Mouse (Mus musculus) adrenal gland, postnatal 36 days (tissue): ENCODE results near the gene B230219D22Rik. TPM values are rescaled to one million over a fixed set of nuclear protein-coding genes. Genes with fewer than 3 reads are reported as not detected.

Source experiments
- DNase-seq, 2 experiments: peaks; one replicate each; pipeline ENCODE4 v3.0.0; 2021; ENCODE audit warnings: mixed read lengths in 1 of 2
- total RNA-seq, 2 experiments: library from RNA; stranded (reverse); gene quantifications; 2 replicates each; pipeline ENCODE4 v1.2.3; 2021

The B230219D22Rik gene
- total RNA-seq, 2 experiments from 2014 or later, result 63.5 to 65.7 TPM

DNA sequence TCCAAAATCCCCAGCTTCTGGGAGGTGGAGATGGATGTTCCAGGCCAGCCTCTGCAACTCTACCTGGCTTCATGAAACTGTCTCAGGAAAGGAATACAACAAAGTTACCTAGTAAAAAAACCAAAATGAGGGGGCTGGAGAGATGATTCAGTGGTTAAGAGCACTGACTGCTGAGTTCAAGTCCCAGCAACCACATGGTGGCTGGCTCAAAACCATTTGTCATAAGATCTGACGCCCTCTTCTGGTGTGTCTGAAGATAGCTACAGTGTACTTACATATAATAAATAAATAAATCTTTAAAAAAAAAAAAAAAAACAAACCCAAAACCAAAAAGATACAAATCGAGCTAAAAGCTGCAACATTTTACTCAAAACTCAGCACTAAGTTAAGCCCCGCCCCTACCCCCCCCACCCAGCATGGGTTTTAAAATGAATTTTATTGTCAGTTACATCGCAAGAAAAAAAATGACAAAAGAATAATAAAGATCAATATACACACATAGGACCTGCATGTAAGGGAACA is 33.7 kb downstream of the B230219D22Rik start:
- no peak for DNase-seq

DNA sequence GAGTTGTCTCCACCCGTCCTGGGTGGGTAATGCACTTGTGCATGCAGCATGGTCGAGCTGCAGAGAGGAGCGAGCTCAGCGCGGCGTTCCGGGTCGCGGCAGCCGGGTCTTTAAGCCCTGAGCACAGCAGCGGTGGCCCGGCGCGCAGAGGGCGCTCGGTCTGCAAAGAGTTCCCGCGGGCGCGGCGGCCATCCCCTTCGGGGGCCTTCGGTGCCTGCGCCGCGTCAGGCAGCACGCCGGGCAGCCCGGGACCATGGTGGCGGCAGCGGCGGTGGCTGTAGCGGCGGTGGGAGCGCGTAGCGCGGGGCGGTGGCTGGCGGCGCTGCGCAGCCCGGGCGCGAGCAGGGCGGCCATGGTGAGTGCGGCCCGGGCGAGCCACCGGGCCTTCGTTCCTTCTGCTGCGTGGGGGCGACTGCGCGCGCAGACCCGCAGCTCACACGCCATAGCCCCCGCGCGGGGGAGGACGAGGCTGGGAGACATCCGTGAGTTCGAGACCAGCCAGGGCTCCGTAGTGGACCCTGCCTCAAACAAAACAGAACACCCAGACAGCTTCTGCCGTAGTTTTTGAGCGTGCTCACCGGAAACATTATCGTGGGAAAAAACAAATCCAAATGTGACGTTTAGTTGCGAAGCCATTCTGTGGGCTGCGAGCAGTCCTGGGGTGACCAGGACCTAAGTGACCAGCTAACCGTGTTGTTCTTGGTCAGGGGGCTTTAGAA is 34.4 kb downstream of the B230219D22Rik start, which contains the start of gene Pcbd2:
TSS of gene Pcbd2 (plus strand) at position 249 of the 719 bp plus-strand sequence.
- DNase-seq, result peak; percentile 92 to 95

DNA sequence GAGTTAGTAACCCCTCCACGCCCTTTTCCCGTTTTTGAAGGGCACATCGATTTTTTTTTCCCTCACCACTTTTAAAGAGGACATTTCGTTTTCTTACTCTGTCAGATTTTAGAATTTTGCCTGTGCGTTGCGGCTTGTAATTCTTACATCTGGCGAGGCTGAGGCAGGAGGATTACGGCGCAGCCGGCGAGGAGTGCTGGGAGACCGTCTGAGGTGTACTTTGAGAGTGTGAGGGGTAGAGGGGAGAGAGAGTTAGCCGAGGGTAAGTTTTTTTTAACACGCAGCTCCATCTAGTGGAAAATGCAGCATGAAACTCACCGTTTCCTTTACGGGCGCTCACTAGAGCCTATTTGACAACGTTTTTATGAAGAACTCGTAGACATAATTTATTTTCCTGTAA is 34.9 kb downstream of the B230219D22Rik start:
- DNase-seq, result peak; percentile 59 to 74

DNA sequence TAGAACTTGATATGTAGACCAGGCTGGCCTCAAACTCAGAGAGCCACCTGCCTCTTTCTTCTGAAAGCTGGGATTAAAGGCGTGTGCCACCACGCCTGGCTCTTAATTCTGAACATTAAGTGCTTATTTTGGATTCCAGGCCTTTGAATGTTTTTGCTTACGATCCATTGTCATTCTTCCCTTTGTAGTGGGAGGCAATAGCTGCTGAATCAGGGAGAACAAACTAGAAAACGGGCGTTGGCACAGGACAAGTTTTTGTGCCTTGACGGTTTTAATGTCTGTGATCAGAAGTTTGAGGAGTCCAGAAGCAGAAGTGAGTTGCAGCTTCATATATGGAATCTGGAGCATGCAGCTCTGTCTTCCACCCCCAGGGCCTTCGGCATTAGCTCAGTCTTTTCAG is 37.8 kb downstream of the B230219D22Rik start:
- DNase-seq, result no peak

DNA sequence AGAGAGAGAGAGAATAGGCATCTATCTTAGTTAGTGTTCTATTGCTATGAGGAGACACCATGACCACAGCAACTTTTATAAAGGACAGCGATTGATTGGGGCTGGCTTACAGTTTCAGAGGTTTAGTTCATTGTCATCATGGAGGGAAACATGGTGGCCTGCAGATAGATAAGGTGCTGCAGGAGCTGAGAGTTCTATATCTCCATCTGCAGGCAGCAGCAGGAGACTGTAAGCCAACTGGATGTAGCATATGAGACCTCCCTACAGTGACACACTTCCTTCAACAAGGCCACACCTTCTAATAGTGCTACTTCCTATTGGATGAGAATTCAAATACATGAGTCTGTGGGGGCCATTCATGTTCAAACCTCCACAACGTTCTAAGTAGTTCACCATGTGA is 39.2 kb downstream of the B230219D22Rik start:
- DNase-seq, result no peak

DNA sequence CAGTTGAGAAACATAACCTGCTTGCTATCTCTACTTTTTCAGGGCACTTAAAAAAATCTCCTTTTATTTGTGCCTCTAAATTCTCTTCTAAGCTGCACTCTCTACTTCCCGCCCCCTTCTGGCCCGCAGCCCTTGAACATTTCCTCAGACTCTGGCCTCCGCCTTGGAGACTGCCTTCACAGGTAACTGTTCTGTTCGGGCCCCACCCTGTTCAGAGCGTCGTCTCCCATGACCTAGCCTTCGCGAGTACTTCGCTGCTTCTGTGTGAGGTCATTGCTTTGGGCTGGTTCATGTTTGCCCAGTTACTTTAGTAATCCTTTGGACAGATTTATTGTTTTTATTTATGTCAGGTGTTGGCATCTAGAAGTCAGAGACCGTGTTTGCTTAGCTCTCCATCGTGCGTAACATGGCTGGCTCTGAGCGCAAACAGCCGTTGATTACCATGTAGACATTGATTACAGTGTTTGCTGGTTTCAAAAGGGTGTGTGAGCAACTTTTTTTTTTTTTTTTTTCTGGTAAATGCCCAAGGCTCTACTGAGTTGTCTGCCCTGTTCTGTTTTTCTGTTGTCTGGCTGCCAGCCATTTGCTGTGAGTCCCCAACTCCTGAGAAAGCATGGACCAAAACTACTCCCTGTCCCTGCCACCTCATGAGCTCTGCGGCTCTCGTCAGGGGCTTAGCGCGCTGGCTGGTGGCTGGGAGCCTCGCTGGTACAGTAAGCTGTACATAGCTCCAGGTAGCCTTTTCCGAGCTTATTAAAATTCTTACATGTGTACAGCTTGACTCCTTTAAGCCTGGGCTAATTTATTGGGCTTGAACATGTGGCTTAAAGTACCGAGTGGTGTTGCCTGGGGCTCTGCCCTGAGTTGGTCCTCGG is 40.9 kb downstream of the B230219D22Rik start:
- no peak for DNase-seq

DNA sequence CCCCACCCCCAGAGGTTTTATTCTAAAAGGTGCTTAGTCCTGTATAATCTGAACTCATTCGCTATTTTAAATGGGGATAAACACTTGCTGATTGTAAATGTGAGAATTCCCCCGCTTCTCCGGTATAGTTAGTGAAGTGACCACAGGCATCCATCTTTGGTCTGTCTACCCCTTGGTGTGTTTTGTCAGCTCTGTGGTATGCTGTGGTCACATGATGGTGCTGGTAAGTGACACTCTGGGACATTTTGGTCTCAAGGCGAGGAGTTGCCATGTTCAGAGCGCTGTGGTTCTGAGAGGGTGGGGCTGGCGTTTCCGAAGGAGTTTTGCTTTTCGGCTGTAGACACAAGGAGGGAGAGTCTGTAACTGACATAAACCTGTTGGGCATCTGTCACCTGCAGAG is 45.0 kb downstream of the B230219D22Rik start:
- DNase-seq, result no peak

DNA sequence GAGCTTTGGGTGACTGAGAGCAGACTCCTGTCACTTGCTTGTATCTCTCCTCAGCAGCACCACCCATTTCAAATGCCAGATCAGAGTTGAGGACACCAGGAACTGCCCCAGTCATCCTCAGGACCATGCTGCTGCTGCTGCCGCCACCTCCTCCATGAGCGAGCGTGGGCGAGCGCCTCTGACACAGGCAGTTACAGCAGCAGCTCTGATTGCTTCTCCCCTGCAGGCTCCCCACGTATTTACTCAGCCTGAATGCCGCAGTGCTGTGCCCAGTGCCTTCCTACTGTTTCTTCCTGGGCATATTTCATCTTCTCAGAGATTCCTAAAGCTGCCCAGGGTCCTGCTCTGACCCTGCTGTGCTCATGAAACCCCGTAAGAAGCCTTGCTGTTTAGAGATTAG is 49.4 kb downstream of the B230219D22Rik start:
- no peak for DNase-seq

Other genes with a start within 250 kb of the B230219D22Rik start
- gene Grk6, start 248.1 kb upstream of the B230219D22Rik start, total RNA-seq, result 10 to 100 TPM; 34.5 to 49.4 TPM
- 1 to 10 TPM; 1.9 to 3.3 TPM for gene Prr7, start 228.9 kb upstream of the B230219D22Rik start, total RNA-seq
- gene Dbn1, start 205.0 kb upstream of the B230219D22Rik start, total RNA-seq, result 10 to 100 TPM; 16.0 to 18.0 TPM
- 10 to 100 TPM; 15.2 to 23.9 TPM for gene Pdlim7, start 179.4 kb upstream of the B230219D22Rik start, total RNA-seq
- gene Dok3, start 163.8 kb upstream of the B230219D22Rik start, total RNA-seq, result 1 to 10 TPM; 2.3 to 4.6 TPM
- 10 to 100 TPM; 47.3 to 51.7 TPM for gene Ddx41, start 156.5 kb upstream of the B230219D22Rik start, total RNA-seq
- gene Fam193b, start 122.0 kb upstream of the B230219D22Rik start, total RNA-seq, result 10 to 100 TPM; 32.3 to 40.4 TPM
- 100 to 1,000 TPM; 196 to 197 TPM for gene Tmed9, start 119.4 kb upstream of the B230219D22Rik start, total RNA-seq
- gene B4galt7, start 93.2 kb upstream of the B230219D22Rik start, total RNA-seq, result 10 to 100 TPM; 13.4 to 16.6 TPM
- 10 to 100 TPM; 32.8 to 34.0 TPM for gene Caml, start 70.1 kb upstream of the B230219D22Rik start, total RNA-seq
- 10 to 100 TPM; 36.5 to 42.6 TPM for gene Ddx46, start 58.1 kb upstream of the B230219D22Rik start, total RNA-seq
- gene Txndc15, start 21.5 kb downstream of the B230219D22Rik start, total RNA-seq, result 10 to 100 TPM; 68.2 to 73.5 TPM
- gene Pcbd2, start 34.2 kb downstream of the B230219D22Rik start, total RNA-seq, result 10 to 100 TPM; 72.3 to 77.4 TPM
- under 1 TPM in 1 of 2 experiments, not detected in 1; 0.20 TPM for gene Catsper3, start 91.4 kb downstream of the B230219D22Rik start, total RNA-seq
- not detected for gene Pitx1, start 143.1 kb downstream of the B230219D22Rik start, total RNA-seq